Mouse (Mus musculus) adrenal gland, postnatal 10 days (tissue): ENCODE data around the gene Mep1a. TPM values are rescaled to one million over a fixed set of nuclear protein-coding genes. Genes with fewer than 3 reads are reported as not detected.
"Not testable (repeated sequence)": the region's sequence is repeated elsewhere in the genome, so short reads cannot be mapped to it uniquely, and the experiment has no call there.

Experiments used
- DNase-seq: peaks from one replicate; pipeline ENCODE4 v3.0.0; 2021; ENCODE audit warnings: mixed read lengths
- long read RNA-seq, 2 experiments: library from polyadenylated mRNA; stranded (forward); transcript quantifications; one replicate each; pipeline ENCODE4 v2.0.0; 2021
- total RNA-seq, 2 experiments: library from RNA; stranded (reverse); gene quantifications; 2 replicates each; pipeline ENCODE4 v1.2.3; 2021

The Mep1a gene
- under 1 TPM in 1 of 2 experiments, not detected in 1; 0.33 TPM for total RNA-seq
- long read RNA-seq, experiment 1 = 0 reads
- long read RNA-seq, experiment 2, transcript Mep1a-202 (14 exons, 2,967 nt) = major isoform, 22 of 25 reads
- long read RNA-seq, experiment 2, partial matches to known transcripts = 0 of 25 reads
- long read RNA-seq, experiment 2, other reads (novel, unspliced or antisense) = 3 of 25 reads

GRCm38 (mm10) chr17:43502592-43502991 is at the start of gene Mep1a:
Gene Mep1a (minus strand): TSS chr17:43502812.
- DNase-seq = no peak

DNA sequence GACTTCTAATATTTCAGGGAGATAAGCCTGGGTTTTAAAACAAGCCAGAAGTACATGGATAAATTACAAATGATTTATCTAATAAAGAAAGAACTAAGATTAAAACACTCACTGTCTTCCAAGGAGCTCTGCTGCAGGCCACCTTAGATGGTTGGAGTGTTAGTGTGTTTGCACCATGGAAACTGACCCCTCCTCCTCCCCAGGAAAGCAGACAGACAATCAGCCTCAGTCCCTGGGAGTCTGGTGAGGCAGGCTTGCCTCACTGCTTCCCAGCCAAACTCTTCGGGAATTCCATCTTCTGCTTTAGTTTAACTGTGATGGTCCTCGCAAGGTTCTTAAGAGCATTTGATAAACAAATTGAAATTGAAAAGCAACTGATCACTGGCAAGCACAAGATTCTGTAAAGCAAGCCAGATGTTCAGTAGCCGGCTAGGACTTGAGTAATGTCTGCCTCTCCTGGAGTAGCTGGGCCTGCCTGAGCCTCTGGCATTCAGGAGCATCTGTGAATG is 48.6 kb upstream of the Mep1a start:
- DNase-seq = no peak

DNA sequence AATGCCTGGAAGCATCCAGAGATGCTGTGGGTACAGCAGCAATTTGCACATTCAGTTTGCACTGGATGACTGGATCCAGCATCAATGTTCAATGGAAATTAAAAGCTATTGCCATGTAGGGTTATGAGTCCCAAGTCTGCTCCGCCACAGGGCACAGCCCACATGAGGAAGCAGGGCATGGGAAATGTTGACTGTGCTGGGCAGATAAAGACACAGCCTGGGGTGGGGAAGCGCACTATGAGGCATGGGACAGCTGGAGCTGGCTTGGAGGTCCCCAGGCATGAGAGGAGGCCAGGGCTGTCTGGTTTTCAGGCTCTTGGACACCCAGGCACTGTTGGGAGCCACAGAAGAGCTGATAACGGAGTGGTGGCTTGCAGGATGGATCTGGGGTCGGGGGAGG is 41.4 kb upstream of the Mep1a start:
- no peak for DNase-seq

DNA sequence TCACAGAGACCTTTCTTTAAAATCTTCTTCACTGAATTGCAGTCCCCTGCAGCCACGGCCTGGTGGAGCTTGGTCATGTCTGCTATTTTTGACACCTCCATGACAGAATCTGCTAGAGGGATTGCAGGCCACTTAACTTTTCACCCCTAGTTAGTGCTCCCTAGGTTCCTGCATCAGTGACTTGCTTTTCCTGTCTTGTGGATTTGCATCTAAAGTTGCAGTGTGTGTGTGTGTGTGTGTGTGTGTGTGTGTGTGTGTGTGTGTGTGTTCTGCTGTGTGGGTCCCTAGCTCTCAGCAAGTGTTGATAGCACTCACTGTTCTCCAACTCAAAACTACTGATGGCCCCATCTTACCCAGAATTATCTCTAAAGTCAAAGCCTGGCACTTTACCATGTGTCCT is 40.9 kb upstream of the Mep1a start, which contains the start of gene Ankrd66:
Gene Ankrd66 (minus strand): TSS at position 101 of the 400 bp plus-strand sequence.
- no peak for DNase-seq

- no peak for DNase-seq
These were observed 36.2 kb upstream of the Mep1a start for GRCm38 (mm10) chr17:43538767-43539166.

GRCm38 (mm10) chr17:43536841-43537240 is 34.2 kb upstream of the Mep1a start:
- DNase-seq = not testable (repeated sequence)

GRCm38 (mm10) chr17:43534362-43535222 is 32.0 kb upstream of the Mep1a start:
- DNase-seq = peak; percentile 51

DNA sequence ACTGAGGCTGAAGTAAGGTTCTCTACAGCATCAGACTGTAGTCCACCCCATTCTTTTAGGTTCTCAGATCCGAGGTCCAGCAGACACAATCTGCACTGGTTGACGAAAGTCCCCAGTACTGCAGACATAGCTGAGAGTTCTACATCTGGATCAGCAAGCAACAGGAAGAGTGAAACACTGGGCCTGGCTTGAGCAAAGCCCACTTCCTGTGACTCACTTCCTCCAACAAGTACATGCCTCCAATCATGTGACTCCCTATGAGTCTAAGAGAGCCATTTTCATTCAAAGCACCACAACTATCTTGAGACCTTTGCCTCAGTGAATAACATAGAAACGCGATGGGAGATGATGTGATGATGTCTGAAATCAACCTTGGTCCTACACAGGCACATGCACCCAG is 28.6 kb upstream of the Mep1a start:
- DNase-seq = no peak

DNA sequence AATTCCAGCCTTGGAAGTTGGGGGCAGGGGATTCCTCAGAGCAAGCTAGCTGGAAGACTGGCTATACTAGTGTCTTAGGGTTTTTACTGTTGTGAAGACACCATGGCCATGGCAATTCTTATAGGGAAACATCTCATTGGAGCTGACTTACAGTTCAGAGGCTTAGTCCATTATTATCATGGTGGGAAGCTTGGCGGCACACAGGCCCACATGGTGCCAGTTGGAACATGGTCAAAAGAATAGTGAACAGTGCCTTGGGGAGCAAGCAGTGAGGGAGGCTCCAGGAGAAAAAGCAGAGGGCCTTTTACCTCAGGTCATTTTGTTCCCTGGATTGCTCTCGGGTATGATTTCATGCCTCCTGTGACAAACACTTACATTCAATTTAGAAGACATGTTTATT is 27.9 kb upstream of the Mep1a start:
- DNase-seq = peak; percentile 42

- DNase-seq = no peak
These were observed 17.6 kb upstream of the Mep1a start for GRCm38 (mm10) chr17:43520166-43520565.

GRCm38 (mm10) chr17:43518644-43519409 is 16.2 kb upstream of the Mep1a start:
- peak; percentile 72 for DNase-seq

DNA sequence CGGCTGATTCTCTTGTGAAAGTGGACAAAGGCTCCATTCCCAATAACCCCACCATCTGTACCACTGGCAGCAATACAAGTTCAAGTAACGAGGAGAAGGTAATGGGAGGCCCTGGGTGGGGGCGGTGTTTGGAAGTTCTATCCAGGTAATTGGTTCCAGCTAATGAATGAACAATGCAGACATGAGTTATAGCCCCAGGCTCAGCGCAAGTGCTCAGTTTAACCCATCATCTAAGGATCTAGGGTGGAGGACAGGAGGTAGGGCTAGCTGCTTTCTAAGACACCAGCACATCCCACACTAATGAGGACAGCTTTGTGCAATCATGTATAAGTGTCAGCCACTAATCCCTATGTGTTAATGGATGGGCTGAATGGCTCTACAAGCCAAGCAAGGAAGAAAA is 8.2 kb upstream of the Mep1a start:
- no peak for DNase-seq

GRCm38 (mm10) chr17:43504594-43504934 is 2.0 kb upstream of the Mep1a start:
- no peak for DNase-seq

GRCm38 (mm10) chr17:43503861-43504593 is 1.4 kb upstream of the Mep1a start:
- DNase-seq = no peak

DNA sequence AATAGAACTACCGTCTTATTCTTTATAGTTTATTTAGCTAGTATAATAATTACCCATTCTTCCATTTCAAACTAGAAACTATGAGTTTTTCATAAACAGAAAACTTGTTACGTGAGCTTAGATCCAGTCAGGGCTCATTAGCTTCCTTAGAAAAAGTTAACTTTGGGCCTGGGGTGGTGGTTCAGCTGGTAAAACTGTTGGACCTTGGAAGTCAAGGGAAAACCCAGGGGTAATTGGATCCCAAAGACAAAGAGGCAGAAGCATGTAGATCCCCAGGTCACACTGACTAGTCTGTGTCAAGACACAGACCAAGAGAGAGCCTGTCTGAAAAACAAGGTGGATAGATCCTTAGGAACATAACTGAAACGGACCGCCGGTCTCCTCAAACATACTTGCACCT is 981 bp downstream of the Mep1a start:
- no peak for DNase-seq

DNA sequence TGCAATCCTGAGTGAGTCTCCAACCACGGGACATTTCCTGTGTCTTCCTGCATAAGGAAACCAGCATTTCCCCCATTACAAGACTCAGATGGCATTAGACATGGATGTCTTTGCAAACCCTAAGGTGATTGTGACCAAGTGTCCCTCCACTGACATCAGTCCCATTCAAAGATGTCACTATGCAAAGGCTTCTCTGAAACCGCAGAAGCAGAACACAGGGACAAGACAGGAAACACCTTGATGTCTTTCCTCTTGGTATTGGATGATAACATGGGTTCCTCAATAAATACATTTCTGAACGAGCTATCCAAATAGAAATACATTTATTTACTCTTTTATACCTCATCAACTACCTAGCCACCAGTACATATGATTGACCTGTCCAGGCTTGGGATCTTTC is 1.4 kb downstream of the Mep1a start:
- no peak for DNase-seq

DNA sequence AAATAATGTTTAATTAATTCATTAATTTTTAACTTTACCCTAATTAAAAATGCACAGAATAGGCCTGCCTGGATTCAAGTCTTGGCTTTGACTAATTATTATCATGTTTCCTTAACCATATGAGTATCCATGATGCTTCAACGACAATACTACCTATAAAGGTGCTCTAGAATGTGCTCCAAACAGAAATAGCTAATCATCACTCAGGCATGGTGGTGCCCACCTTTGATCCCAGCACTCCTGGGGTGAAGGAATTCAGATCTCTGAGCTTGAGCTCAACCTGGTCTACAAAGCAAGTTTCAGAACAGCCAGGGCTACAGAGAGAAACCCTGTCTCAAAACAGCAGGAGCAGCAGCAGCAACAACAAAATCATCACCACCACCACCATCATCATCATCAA is 2.1 kb downstream of the Mep1a start:
- no peak for DNase-seq

- no peak for DNase-seq
These were observed 5.1 kb downstream of the Mep1a start for GRCm38 (mm10) chr17:43497521-43497920.

DNA sequence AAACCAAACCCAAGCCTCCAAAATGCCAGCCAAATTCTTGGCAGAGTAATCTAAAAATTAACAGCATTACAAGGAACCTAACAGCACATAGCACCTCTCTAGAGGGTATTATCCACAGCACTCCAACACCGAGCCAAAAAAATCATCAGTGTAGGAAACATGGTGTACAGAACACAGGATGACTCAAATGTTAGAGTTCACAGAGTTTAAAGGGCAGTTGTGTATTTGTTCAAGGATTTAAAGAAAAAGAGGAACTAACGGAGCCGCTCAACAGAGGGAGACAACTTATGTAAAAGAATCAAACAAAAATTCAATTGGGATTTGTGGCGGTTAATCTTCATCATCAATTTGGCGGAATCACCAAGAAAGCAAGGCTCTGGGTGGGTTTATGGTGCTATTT is 7.1 kb downstream of the Mep1a start:
- DNase-seq = no peak

DNA sequence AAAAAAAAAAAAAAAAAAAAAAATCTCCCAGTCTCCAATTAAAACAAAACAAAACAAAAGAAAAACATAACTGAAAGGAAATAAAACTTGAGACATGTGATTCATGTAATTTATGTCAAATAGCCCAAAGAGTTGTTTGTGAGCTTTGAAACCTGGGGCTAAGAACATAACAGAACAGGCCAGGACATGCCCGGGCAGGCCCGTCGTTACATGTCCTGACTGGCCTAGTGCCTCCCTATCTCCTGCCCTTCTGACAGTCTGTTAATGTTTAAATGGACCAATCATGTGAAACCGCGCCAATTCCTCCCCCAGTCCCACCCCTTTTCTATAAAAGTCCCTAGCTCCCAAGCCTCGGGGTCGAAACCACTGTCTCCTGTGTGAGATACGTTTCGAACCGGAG is 12.2 kb downstream of the Mep1a start:
- not testable (repeated sequence) for DNase-seq

GRCm38 (mm10) chr17:43488439-43489151 is 14.0 kb downstream of the Mep1a start:
- DNase-seq = no peak

- DNase-seq = no peak
These were observed 16.6 kb downstream of the Mep1a start for GRCm38 (mm10) chr17:43485982-43486381.
